Mouse (Mus musculus) small intestine, adult 2 months (tissue): ENCODE measurements at regions not wholly inside any gene's neighbourhood (a gene's known extent, or its start where the extent isn't known, plus 50 kb on each side); places are given as distances from the start of the nearest gene placed in this dataset.
A peak's percentile ranks its signal among the peaks of the same experiment; 100 is the strongest.
"Not testable (repeated sequence)": the region's sequence is repeated elsewhere in the genome, so short reads cannot be mapped to it uniquely, and the experiment has no call there.

Experiments used
- H3K27ac ChIP-seq: fragments of 200-500 bp; 2 replicates; pipeline ENCODE4 v1.5.1; 2012; ENCODE audit warnings: low read depth, low read length, control low read depth, inconsistent platforms; ENCODE audit not compliant: insufficient read depth
- H3K27me3 ChIP-seq: fragments of 200-500 bp; 2 replicates; pipeline ENCODE4 v1.6.1; 2012; ENCODE audit warnings: mild to moderate bottlenecking, moderate library complexity, low read length, inconsistent platforms; ENCODE audit not compliant: control insufficient read depth, insufficient read depth
- H3K36me3 ChIP-seq: fragments of 200-500 bp; 2 replicates; pipeline ENCODE4 v1.6.1; 2012; ENCODE audit warnings: mild to moderate bottlenecking, low read length, control low read depth, inconsistent platforms; ENCODE audit not compliant: control insufficient read depth, insufficient read depth
- H3K4me1 ChIP-seq: fragments of 200-500 bp; 2 replicates; pipeline ENCODE4 v1.6.1; 2012; ENCODE audit warnings: low read length, inconsistent platforms, mixed read lengths; ENCODE audit not compliant: control insufficient read depth, insufficient read depth, insufficient read length
- H3K4me3 ChIP-seq: fragments of 200-500 bp; 2 replicates; pipeline ENCODE4 v1.5.1; 2012; ENCODE audit warnings: low read depth, mild to moderate bottlenecking, control low read depth, inconsistent platforms, low read length, moderate library complexity
- CTCF ChIP-seq: fragments of 200-500 bp; IDR thresholded peaks from 2 replicates; pipeline ENCODE4 v1.5.1; 2012; ENCODE audit warnings: low read depth, mild to moderate bottlenecking, control low read depth, inconsistent platforms, low read length, moderate library complexity, mixed read lengths; ENCODE audit not compliant: insufficient replicate concordance, insufficient read length; ENCODE audit errors: extremely low read depth
- POLR2A ChIP-seq: fragments of 200-500 bp; IDR thresholded peaks from 2 replicates; pipeline ENCODE4 v1.6.1; 2012; ENCODE audit warnings: low read depth, mild to moderate bottlenecking, control low read depth, inconsistent platforms, low read length, moderate library complexity
- WGBS: fragments of 180-500 bp; shearing (Covaris S2); methylation state at CpG from one replicate; pipeline ENCODE4 v1.1.7; 2018; 5-methylcytosine and 5-hydroxymethylcytosine counted together

- 82% methylated on average over 8 of the region's 8 CpGs for WGBS
- no peaks in the 10 kb centered on the region for H3K4me1 ChIP-seq
- no peak for TF ChIP-seq POLR2A
- no peak for TF ChIP-seq CTCF
Observed at GRCm38 (mm10) chr5:102180250-102180649, 110.5 kb upstream of the Wdfy3 start.

DNA sequence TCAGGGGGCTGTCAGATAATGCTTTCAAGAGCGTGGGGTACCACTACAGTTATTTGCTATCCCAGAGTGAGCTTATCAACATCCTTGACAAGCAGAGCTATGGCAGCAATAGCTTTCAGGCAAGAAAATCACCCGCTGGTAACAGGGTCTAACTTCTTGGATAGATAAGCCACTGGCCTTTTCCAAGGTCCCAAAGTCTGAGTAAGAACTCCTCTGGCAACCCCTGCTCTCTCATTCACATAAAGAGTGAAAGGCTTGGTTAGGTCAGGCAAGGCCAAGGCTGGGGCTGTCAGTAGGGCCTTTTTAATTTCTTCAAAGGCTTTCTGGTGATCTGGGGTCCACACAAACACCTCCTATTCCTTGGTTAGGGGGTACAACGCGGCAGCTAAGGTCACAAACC lies 119.2 kb upstream of the Wdfy3 start:
- H3K4me1 ChIP-seq, H3K4me3 ChIP-seq, H3K36me3 ChIP-seq, H3K27me3 ChIP-seq, H3K27ac ChIP-seq: not testable (repeated sequence)
- WGBS: 56% methylated on average over 4 of the region's 4 CpGs

More at GRCm38 (mm10) chr5:102180250-102180649, 110.5 kb upstream of the Wdfy3 start:
- Histone ChIP-seq H3K36me3 (no peaks in the 10 kb centered on the region), H3K4me3 (no peak overlapping the region), H3K27ac (no peak overlapping the region), H3K27me3 (no peaks in the 10 kb centered on the region)

DNA sequence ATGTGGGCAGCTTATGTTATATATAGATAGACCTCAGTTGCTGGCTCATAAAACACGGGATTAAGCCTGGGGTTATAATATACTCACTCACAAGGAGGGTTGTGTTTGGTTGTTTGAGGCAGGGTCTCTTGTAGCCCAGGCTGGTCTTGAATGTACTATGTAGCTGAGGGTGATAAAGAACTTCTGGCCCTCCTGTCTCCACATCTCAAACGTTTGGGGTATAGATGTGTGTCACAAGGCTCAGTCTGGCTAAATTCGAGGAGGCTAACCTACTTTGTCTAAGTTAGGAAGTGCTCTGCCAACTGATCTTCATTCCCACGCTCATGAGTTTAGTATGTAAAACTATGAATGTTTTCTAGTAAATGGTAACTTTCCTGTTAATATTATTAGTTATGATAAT lies 136.7 kb upstream of the Wdfy3 start:
- H3K4me1 ChIP-seq: no peaks in the 10 kb centered on the region
- H3K36me3 ChIP-seq: no peaks in the 10 kb centered on the region
- H3K27ac ChIP-seq: no peak overlapping the region
- no peak overlapping the region for H3K4me3 ChIP-seq
- 46% methylated on average over 4 of the region's 4 CpGs for WGBS
- no peaks in the 10 kb centered on the region for H3K27me3 ChIP-seq
- no peak for TF ChIP-seq POLR2A
- no peak for TF ChIP-seq CTCF

GRCm38 (mm10) chr5:102206953-102207352 lies 137.2 kb upstream of the Wdfy3 start:
- Histone ChIP-seq H3K27ac (no peak overlapping the region), H3K4me1 (no peaks in the 10 kb centered on the region), H3K27me3 (no peaks in the 10 kb centered on the region), H3K36me3 (no peaks in the 10 kb centered on the region), H3K4me3 (no peak overlapping the region)
- TF ChIP-seq POLR2A (no peak), CTCF (peak; percentile 75; the same call in 1 of the 2 replicates)
- WGBS: 4% methylated on average over 16 of the region's 16 CpGs

DNA sequence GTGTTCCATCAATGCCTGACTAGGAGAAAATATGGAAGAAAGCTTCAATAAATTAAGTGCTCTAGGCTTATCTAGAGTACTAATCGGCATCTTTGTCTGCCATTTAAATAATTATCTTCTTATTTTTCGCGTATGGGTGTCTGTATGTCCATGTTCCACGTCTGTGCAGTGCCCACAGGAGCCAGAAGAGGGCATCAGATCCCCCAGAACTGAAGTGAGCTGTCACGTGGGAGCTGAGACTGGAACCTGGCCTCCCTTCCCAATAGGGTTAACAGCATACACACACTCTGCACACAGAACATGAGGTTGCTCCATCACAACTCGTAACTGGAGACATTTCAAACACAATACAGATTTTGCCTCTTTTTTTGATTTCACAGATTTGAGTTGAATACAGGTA lies 143.4 kb upstream of the Wdfy3 start:
- Histone ChIP-seq H3K4me1 (no peaks in the 10 kb centered on the region), H3K36me3 (no peaks in the 10 kb centered on the region), H3K4me3 (no peak overlapping the region), H3K27me3 (no peaks in the 10 kb centered on the region), H3K27ac (no peak overlapping the region)
- WGBS: 62% methylated on average over 6 of the region's 6 CpGs
- no peak for TF ChIP-seq CTCF
- TF ChIP-seq POLR2A: no peak

- no peak overlapping the region for H3K4me3 ChIP-seq
- 28% methylated on average over 6 of the region's 6 CpGs for WGBS
- H3K4me1 ChIP-seq: no peaks in the 10 kb centered on the region
- TF ChIP-seq CTCF: no peak
- no peak for TF ChIP-seq POLR2A
- H3K36me3 ChIP-seq: no peaks in the 10 kb centered on the region
- H3K27me3 ChIP-seq: no peaks in the 10 kb centered on the region
- H3K27ac ChIP-seq: no peak overlapping the region
Observed at GRCm38 (mm10) chr5:102227131-102227530, 157.4 kb upstream of the Wdfy3 start.

DNA sequence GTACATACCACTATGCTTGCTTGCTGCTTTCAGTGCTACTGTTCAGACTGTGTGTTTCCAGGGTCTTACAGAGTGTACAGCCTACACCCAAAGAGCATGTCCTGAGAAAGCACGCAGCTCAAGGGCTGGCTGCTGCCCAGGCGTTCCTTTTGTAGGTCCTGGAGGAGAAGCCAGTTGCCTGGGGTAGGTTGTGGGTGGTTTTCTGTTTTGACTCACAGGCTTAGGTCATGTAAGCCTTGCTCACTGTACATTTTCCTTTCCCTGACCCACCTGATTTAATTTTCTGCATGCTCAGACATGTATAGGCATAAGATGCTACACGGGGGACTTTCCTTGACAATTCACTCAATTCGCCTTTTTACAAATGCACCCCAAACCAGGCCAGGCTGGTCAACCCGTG lies 172.9 kb upstream of the Wdfy3 start:
- Histone ChIP-seq H3K4me1 (no peaks in the 10 kb centered on the region), H3K27ac (no peak overlapping the region), H3K27me3 (no peaks in the 10 kb centered on the region), H3K4me3 (no peak overlapping the region), H3K36me3 (no peaks in the 10 kb centered on the region)
- 79% methylated on average over 5 of the region's 5 CpGs for WGBS
- no peak for TF ChIP-seq CTCF
- TF ChIP-seq POLR2A: no peak

DNA sequence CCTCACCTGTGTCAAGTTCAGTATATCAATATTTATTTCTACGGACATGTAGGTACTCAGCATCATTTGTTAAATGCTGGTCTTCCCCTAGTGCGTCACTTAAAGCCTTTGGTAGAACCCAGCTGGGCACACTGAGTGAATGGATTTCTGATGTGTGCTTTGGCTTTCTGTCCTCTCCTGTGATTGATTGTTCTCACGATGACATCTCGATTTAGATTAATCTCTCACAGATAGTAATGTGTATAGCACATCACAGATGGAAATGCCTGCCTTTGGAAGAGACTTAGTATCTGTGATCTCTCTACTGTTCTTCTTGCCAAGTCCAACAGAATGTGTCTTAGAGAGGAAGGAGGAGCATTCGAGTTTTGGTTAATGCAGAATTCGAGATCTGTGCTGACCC lies 175.0 kb upstream of the Wdfy3 start:
- 73% methylated on average over 6 of the region's 6 CpGs for WGBS
- Histone ChIP-seq H3K36me3 (no peaks in the 10 kb centered on the region), H3K4me1 (no peaks in the 10 kb centered on the region), H3K4me3 (no peak overlapping the region), H3K27ac (no peak overlapping the region), H3K27me3 (no peaks in the 10 kb centered on the region)
- TF ChIP-seq POLR2A (no peak), CTCF (no peak)
